Mouse (Mus musculus) liver, embryonic 15.5 days (tissue): ENCODE measurements at regions not wholly inside any gene's neighbourhood (a gene's known extent, or its start where the extent isn't known, plus 50 kb on each side); places are given as distances from the start of the nearest gene placed in this dataset.

Experiments
- ATAC-seq: fragments of 200-750 bp; cut with Nextera tagmentation; 2 replicates; pipeline ENCODE4 v1.8.0; 2017; ENCODE audit warnings: moderate number of reproducible peaks, mild to moderate bottlenecking, moderate library complexity; ENCODE audit not compliant: insufficient read depth
- H3K27ac ChIP-seq: fragments of 300-500 bp; sonication (generic); replicated peaks from 2 replicates; pipeline ENCODE4 v1.5.1; 2015; ENCODE audit warnings: mild to moderate bottlenecking, inconsistent platforms
- H3K27me3 ChIP-seq: fragments of 300-500 bp; sonication (generic); 2 replicates; pipeline ENCODE4 v1.6.1; 2015; ENCODE audit warnings: mild to moderate bottlenecking, inconsistent platforms
- H3K36me3 ChIP-seq: fragments of 300-500 bp; sonication (generic); replicated peaks from 2 replicates; pipeline ENCODE4 v1.6.1; 2015; ENCODE audit warnings: moderate library complexity, mild to moderate bottlenecking, inconsistent platforms
- H3K4me1 ChIP-seq: fragments of 300-500 bp; sonication (generic); replicated peaks from 2 replicates; pipeline ENCODE4 v1.6.1; 2015; ENCODE audit warnings: inconsistent platforms
- H3K4me2 ChIP-seq: fragments of 300-500 bp; sonication (generic); 2 replicates; pipeline ENCODE4 v1.6.1; 2015; ENCODE audit warnings: moderate library complexity, mild to moderate bottlenecking, inconsistent platforms
- H3K4me3 ChIP-seq: fragments of 300-500 bp; sonication (generic); replicated peaks from 2 replicates; pipeline ENCODE4 v1.5.1; 2015; ENCODE audit warnings: mild to moderate bottlenecking, inconsistent platforms
- H3K9ac ChIP-seq: fragments of 300-500 bp; sonication (generic); 2 replicates; pipeline ENCODE4 v1.6.1; 2015; ENCODE audit warnings: moderate library complexity, mild to moderate bottlenecking, inconsistent platforms
- H3K9me3 ChIP-seq: fragments of 300-500 bp; sonication (generic); replicated peaks from 2 replicates; pipeline ENCODE4 v1.6.1; 2016; ENCODE audit warnings: inconsistent platforms
- WGBS: fragments of 180-500 bp; shearing (Covaris S2); methylation state at CpG from one replicate; pipeline ENCODE4 v1.1.7; 2015; ENCODE audit warnings: mixed read lengths; ENCODE audit not compliant: insufficient replicate concordance; 5-methylcytosine and 5-hydroxymethylcytosine counted together

DNA sequence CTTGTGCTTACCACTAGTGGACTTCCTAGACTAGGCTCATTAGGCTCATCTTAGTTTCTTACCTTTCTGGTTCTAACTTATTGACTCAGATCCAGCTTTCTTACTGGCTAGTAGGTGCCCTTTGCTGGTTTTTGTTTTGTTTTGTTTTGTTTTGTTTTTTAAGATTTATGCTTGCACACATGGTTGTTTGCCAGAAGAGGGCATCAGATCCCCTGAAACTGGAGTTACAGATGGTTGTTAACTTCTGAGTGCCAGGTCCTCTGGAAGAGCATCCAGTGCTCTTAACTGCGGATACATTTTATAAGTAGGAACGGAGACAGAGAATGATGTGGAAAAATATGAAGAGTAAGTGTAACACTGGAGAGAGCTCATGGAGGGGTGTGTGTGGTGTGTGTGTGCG is 253.1 kb downstream of the Dysf start:
- H3K27ac ChIP-seq, result no peak overlapping the region
- WGBS, result 49% methylated on average over 3 of the region's 3 CpGs
- no peak overlapping the region for H3K4me2 ChIP-seq
- no peaks in the 10 kb centered on the region for H3K36me3 ChIP-seq
- no peaks in the 10 kb centered on the region for H3K27me3 ChIP-seq
- H3K9me3 ChIP-seq, result no peaks in the 10 kb centered on the region
- H3K4me3 ChIP-seq, result no peak overlapping the region
- ATAC-seq, result no peak
- H3K9ac ChIP-seq, result no peak overlapping the region
- no peaks in the 10 kb centered on the region for H3K4me1 ChIP-seq
